Mouse (Mus musculus): ENCODE measurements around the gene Tmco1. TPM values are rescaled to one million over a fixed set of nuclear protein-coding genes. Genes with fewer than 3 reads are reported as not detected.

Gene Tmco1
- polyA plus RNA-seq, 1 experiment from 2014 or later: 153 TPM

- ChIA-PET POLR2A (no interaction called here), CTCF (interaction anchor here (1.0 kb wide), 1 partner anchor 9 kb away, joined by 3 read pairs; no protein-coding TSS in a partner anchor)
- DNase-seq (ENCODE audit: low read depth, low spot score) (no peak), ATAC-seq (no peak)
- TF ChIP-seq CTCF (IDR thresholded peaks at IDR 0.05): no peak
- in situ Hi-C loops (cut with MboI; ENCODE audit: low pct_unique_long_range_greater_than_20kb): no loop called here
- H3K27me3 ChIP-seq: no peaks in the 10 kb centered on the region
Observed at GRCm38 (mm10) chr1:167382316-167382715, 74.1 kb downstream of the Tmco1 start.

- in situ Hi-C loops (cut with MboI; ENCODE audit: low pct_unique_long_range_greater_than_20kb): no loop called here
- POLR2A ChIA-PET: no interaction called here
- no peak for ATAC-seq
- TF ChIP-seq CTCF (IDR thresholded peaks at IDR 0.05): no peak
- no peak for DNase-seq (ENCODE audit: low read depth, low spot score)
- no peaks in the 10 kb centered on the region for H3K27me3 ChIP-seq
- CTCF ChIA-PET: interaction anchor here (1.0 kb wide), 1 partner anchor 9 kb away, joined by 3 read pairs; no protein-coding TSS in a partner anchor
Observed at GRCm38 (mm10) chr1:167382763-167383162, 74.6 kb downstream of the Tmco1 start.

GRCm38 (mm10) chr1:167383178-167383577 is 75.0 kb downstream of the Tmco1 start:
- in situ Hi-C loops (cut with MboI; ENCODE audit: low pct_unique_long_range_greater_than_20kb): no loop called here
- DNase-seq (ENCODE audit: low read depth, low spot score): no peak
- ATAC-seq: no peak
- no peak for TF ChIP-seq CTCF (IDR thresholded peaks at IDR 0.05)
- no peaks in the 10 kb centered on the region for H3K27me3 ChIP-seq
- POLR2A ChIA-PET: no interaction called here
- CTCF ChIA-PET: no interaction called here

Other genes with a start within 250 kb of the Tmco1 start
- gene Uck2, start 23.1 kb upstream of the Tmco1 start, polyA plus RNA-seq (2021): 66.4 TPM
- 61.1 TPM for gene Aldh9a1, start 41.6 kb downstream of the Tmco1 start, polyA plus RNA-seq (2021)
- gene Mgst3, start 85.5 kb downstream of the Tmco1 start, polyA plus RNA-seq (2021): 54.7 TPM
- gene Lrrc52, start 158.4 kb downstream of the Tmco1 start, polyA plus RNA-seq (2021): not detected

Data from Patski (cell line).